Mouse (Mus musculus): Measurements from ENCODE around the gene 1190005I06Rik. TPM values are rescaled to one million over a fixed set of nuclear protein-coding genes. Genes with fewer than 3 reads are reported as not detected.

Gene 1190005I06Rik
- polyA plus RNA-seq, 1 experiment, result 4.9 TPM

- H3ac ChIP-seq (ENCODE audit: control insufficient read depth, insufficient read length), result no peak overlapping the region
- H3K36me3 ChIP-seq (ENCODE audit: control insufficient read depth, insufficient read depth), result no peaks in the 10 kb centered on the region
- no peak overlapping the region for H3K4me3 ChIP-seq
- no peaks in the 10 kb centered on the region for H3K27me3 ChIP-seq (ENCODE audit: control insufficient read depth, insufficient read depth, insufficient read length)
- TF ChIP-seq POLR2A (IDR thresholded peaks at IDR 0.05; ENCODE audit: insufficient read length, low read depth) (no peak), SRF (IDR thresholded peaks at IDR 0.05; ENCODE audit: control insufficient read depth, insufficient read length, low read depth) (no peak), E2F4 (IDR thresholded peaks at IDR 0.05; ENCODE audit: insufficient read depth) (no peak), MYOD1 (IDR thresholded peaks at IDR 0.05; ENCODE audit: control insufficient read depth in 1 of 3, insufficient read length in 2 of 3, low read depth in 2 of 3) (no peak), USF1 (IDR thresholded peaks at IDR 0.05; ENCODE audit: low read depth) (no peak), REST (IDR thresholded peaks at IDR 0.05; ENCODE audit: insufficient read depth, insufficient read length) (no peak), POLR2AphosphoS2 (IDR thresholded peaks at IDR 0.05; ENCODE audit: insufficient read length, low read depth) (no peak), TCF3 (IDR thresholded peaks at IDR 0.05; ENCODE audit: insufficient read length, low read depth) (no peak), CEBPB (IDR thresholded peaks at IDR 0.05; ENCODE audit: insufficient read depth, poor library complexity, severe bottlenecking) (no peak)
- H3K79me2 ChIP-seq (ENCODE audit: control insufficient read depth, insufficient read depth), result no peaks in the 10 kb centered on the region
- peak overlapping the region; percentile 7 for H3K4me2 ChIP-seq (ENCODE audit: low read depth)
These were observed 2.8 kb downstream of the 1190005I06Rik start for GRCm38 (mm10) chr8:120644663-120645062.

DNA sequence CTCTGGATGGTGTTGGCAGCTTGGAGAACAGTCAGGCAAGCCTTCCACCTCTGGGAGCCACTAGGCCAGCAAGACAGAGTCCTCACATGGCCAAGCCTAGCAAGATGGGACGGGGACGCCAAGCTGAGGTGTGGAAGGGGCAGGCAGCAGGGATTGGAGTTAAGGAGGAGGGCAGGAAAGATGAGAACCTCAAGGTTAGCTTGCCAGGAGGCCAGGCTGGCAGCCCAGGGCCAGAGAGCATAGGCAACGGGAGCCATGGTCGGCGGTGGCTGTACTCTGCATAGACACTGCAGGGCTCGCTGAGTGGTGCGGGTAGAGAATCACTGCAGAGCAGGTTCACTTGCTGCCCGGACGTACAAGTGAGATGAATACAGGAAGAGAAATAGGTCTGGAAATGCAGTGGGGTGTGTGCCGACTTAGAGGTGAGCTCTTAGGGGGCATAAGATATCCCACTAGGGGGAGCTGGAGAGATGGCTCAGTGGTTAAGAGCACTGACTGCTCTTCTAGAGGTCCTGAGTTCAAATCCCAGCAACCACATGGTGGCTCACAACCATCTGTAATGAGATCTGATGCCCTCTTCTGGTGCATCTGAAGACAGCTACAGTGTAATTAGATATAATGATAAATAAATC lies 5.3 kb downstream of the 1190005I06Rik start:
- Histone ChIP-seq H3K36me3 (ENCODE audit: control insufficient read depth, insufficient read depth) (no peaks in the 10 kb centered on the region), H3K79me2 (ENCODE audit: control insufficient read depth, insufficient read depth) (no peaks in the 10 kb centered on the region), H3K4me3 (no peak overlapping the region), H3K27me3 (ENCODE audit: control insufficient read depth, insufficient read depth, insufficient read length) (no peaks in the 10 kb centered on the region), H3ac (ENCODE audit: control insufficient read depth, insufficient read length) (no peak overlapping the region), H3K4me2 (ENCODE audit: low read depth) (no peak overlapping the region)
- TF ChIP-seq USF1 (IDR thresholded peaks at IDR 0.05; ENCODE audit: low read depth) (no peak), MYOG (IDR thresholded peaks at IDR 0.05; ENCODE audit: control insufficient read depth in 1 of 3, insufficient read depth in 1 of 3, insufficient read length in 2 of 3, low read depth in 2 of 3) (no peak), SRF (IDR thresholded peaks at IDR 0.05; ENCODE audit: control insufficient read depth, insufficient read length, low read depth) (no peak), CEBPB (IDR thresholded peaks at IDR 0.05; ENCODE audit: insufficient read depth, poor library complexity, severe bottlenecking) (no peak), POLR2A (IDR thresholded peaks at IDR 0.05; ENCODE audit: insufficient read length, low read depth) (no peak), E2F4 (IDR thresholded peaks at IDR 0.05; ENCODE audit: insufficient read depth) (no peak), TCF3 (IDR thresholded peaks at IDR 0.05; ENCODE audit: insufficient read length, low read depth) (no peak), POLR2AphosphoS2 (IDR thresholded peaks at IDR 0.05; ENCODE audit: insufficient read length, low read depth) (no peak), REST (IDR thresholded peaks at IDR 0.05; ENCODE audit: insufficient read depth, insufficient read length) (no peak)

DNA sequence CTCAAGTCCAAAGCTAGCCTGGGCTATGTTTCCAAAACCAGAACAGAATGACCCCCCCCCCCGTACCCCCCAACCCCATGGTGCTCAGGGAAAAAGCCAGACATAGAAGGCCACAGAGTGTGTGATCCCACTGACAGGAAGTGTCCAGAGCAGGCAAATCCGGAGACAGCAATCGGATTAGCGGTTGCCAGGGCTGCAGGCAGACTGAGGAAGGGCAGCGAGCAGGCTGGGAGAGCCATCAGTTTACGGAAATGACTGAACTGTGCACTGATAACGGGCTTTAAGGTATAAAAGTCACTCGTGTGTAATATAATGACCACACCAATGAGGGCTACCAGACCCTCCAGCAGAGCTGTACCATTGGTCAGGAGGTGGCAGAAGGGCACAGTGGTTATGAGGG lies 6.2 kb downstream of the 1190005I06Rik start:
- Histone ChIP-seq H3ac (ENCODE audit: control insufficient read depth, insufficient read length) (no peak overlapping the region), H3K36me3 (ENCODE audit: control insufficient read depth, insufficient read depth) (no peaks in the 10 kb centered on the region), H3K4me2 (ENCODE audit: low read depth) (no peak overlapping the region), H3K4me3 (no peak overlapping the region), H3K79me2 (ENCODE audit: control insufficient read depth, insufficient read depth) (no peaks in the 10 kb centered on the region), H3K27me3 (ENCODE audit: control insufficient read depth, insufficient read depth, insufficient read length) (no peaks in the 10 kb centered on the region)
- TF ChIP-seq USF1 (IDR thresholded peaks at IDR 0.05; ENCODE audit: low read depth) (no peak), REST (IDR thresholded peaks at IDR 0.05; ENCODE audit: insufficient read depth, insufficient read length) (no peak), POLR2AphosphoS2 (IDR thresholded peaks at IDR 0.05; ENCODE audit: insufficient read length, low read depth) (no peak), TCF3 (IDR thresholded peaks at IDR 0.05; ENCODE audit: insufficient read length, low read depth) (no peak)

- peak overlapping the region; percentile 81 for H3K4me2 ChIP-seq (ENCODE audit: low read depth)
- H3K4me3 ChIP-seq, result peak overlapping the region; percentile 5
- H3K27me3 ChIP-seq (ENCODE audit: control insufficient read depth, insufficient read depth, insufficient read length), result no peaks in the 10 kb centered on the region
- H3K79me2 ChIP-seq (ENCODE audit: control insufficient read depth, insufficient read depth), result no peaks in the 10 kb centered on the region
- peak; percentile 52 for TF ChIP-seq USF1 (IDR thresholded peaks at IDR 0.05; ENCODE audit: low read depth)
- no peak for TF ChIP-seq REST (IDR thresholded peaks at IDR 0.05; ENCODE audit: insufficient read depth, insufficient read length)
- TF ChIP-seq TCF3 (IDR thresholded peaks at IDR 0.05; ENCODE audit: insufficient read length, low read depth), result no peak
- TF ChIP-seq MYOD1 (IDR thresholded peaks at IDR 0.05; ENCODE audit: control insufficient read depth in 1 of 3, insufficient read length in 2 of 3, low read depth in 2 of 3), result peak in 1 of 3 experiments; percentile 12
- TF ChIP-seq POLR2AphosphoS2 (IDR thresholded peaks at IDR 0.05; ENCODE audit: insufficient read length, low read depth), result no peak
- peak; percentile 39 for TF ChIP-seq POLR2A (IDR thresholded peaks at IDR 0.05; ENCODE audit: insufficient read length, low read depth)
- no peak for TF ChIP-seq CEBPB (IDR thresholded peaks at IDR 0.05; ENCODE audit: insufficient read depth, poor library complexity, severe bottlenecking)
- TF ChIP-seq MAX (IDR thresholded peaks at IDR 0.05; ENCODE audit: low read depth), result no peak
- no peaks in the 10 kb centered on the region for H3K36me3 ChIP-seq (ENCODE audit: control insufficient read depth, insufficient read depth)
- H3ac ChIP-seq (ENCODE audit: control insufficient read depth, insufficient read length), result no peak overlapping the region
These were observed 13.0 kb downstream of the 1190005I06Rik start for GRCm38 (mm10) chr8:120634329-120634839.

DNA sequence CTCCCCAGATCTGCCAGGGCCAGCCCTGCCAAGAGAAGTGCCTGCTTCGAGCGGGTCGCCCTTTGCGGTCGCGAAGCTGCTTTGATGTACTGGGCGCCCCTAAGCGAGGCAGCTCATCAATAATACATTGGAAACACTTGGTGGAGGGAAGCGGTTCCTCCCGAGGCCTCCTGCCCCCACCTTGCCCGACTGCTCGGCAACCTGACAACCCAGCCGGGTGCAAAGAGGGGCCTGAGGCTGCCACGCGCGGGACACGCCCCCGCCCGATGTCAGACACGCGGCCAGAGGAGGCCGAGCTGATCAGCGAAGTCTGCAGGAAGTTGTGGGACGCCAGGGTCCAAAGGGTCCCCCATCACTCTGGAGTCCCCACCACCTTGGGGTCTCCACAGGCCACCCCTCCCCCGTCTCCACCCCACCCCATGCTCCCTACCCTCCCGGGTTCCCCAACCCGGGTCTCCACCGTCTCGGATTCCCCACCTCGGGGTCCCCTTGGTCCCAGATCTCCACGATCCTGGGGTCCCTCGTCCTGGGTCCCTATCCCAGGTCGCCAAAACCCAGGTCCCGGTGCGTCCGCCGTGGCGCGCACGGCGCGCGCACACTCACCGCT lies 13.7 kb downstream of the 1190005I06Rik start:
- Histone ChIP-seq H3K4me2 (ENCODE audit: low read depth) (peak overlapping the region; percentile 81), H3K36me3 (ENCODE audit: control insufficient read depth, insufficient read depth) (no peaks in the 10 kb centered on the region), H3ac (ENCODE audit: control insufficient read depth, insufficient read length) (no peak overlapping the region), H3K4me3 (peak overlapping the region; percentile 5), H3K79me2 (ENCODE audit: control insufficient read depth, insufficient read depth) (no peaks in the 10 kb centered on the region), H3K27me3 (ENCODE audit: control insufficient read depth, insufficient read depth, insufficient read length) (no peaks in the 10 kb centered on the region)
- TF ChIP-seq E2F4 (IDR thresholded peaks at IDR 0.05; ENCODE audit: insufficient read depth), result no peak
- TF ChIP-seq USF1 (IDR thresholded peaks at IDR 0.05; ENCODE audit: low read depth), result no peak
- no peak for TF ChIP-seq TCF12 (IDR thresholded peaks at IDR 0.05; ENCODE audit: insufficient read depth, poor library complexity, severe bottlenecking)
- TF ChIP-seq POLR2A (IDR thresholded peaks at IDR 0.05; ENCODE audit: insufficient read length, low read depth), result no peak
- TF ChIP-seq MYOD1 (IDR thresholded peaks at IDR 0.05; ENCODE audit: control insufficient read depth in 1 of 3, insufficient read length in 2 of 3, low read depth in 2 of 3), result no peak
- TF ChIP-seq REST (IDR thresholded peaks at IDR 0.05; ENCODE audit: insufficient read depth, insufficient read length), result no peak
- TF ChIP-seq SRF (IDR thresholded peaks at IDR 0.05; ENCODE audit: control insufficient read depth, insufficient read length, low read depth), result no peak
- TF ChIP-seq MAX (IDR thresholded peaks at IDR 0.05; ENCODE audit: low read depth), result no peak
- no peak for TF ChIP-seq POLR2AphosphoS2 (IDR thresholded peaks at IDR 0.05; ENCODE audit: insufficient read length, low read depth)
- no peak for TF ChIP-seq TCF3 (IDR thresholded peaks at IDR 0.05; ENCODE audit: insufficient read length, low read depth)
- TF ChIP-seq MYOG (IDR thresholded peaks at IDR 0.05; ENCODE audit: control insufficient read depth in 1 of 3, insufficient read depth in 1 of 3, insufficient read length in 2 of 3, low read depth in 2 of 3), result no peak
- no peak for TF ChIP-seq CEBPB (IDR thresholded peaks at IDR 0.05; ENCODE audit: insufficient read depth, poor library complexity, severe bottlenecking)
